Comparison of ENCODE assay signal across 24 mouse cellular contexts in genomic region chr7:105747776-105748175, GRCm38 (mm10). TPM values are rescaled to one million over a fixed set of nuclear protein-coding genes. Genes with fewer than 3 reads are reported as not detected.
"Had no signal": no experiment of that assay in that cellular context is flagged by ENCODE, and none has a peak within 500 bp of the region (broad histone marks: within the 10 kb centered on the region; RNA-seq: fewer than 3 reads in every experiment).

No protein-coding gene starts in this region.

- H3K4me3 ChIP-seq: embryonic facial prominence, embryonic 10.5 days; embryonic facial prominence, embryonic 12.5 days; embryonic facial prominence, embryonic 13.5 days; embryonic facial prominence, embryonic 15.5 days; erythroblast, embryonic 14.5 days; forebrain, embryonic 10.5 days; forebrain, embryonic 12.5 days; forebrain, embryonic 13.5 days; forebrain, embryonic 15.5 days; gastrocnemius, adult 2 months; heart, adult 2 months had no signal

- H3K27me3 ChIP-seq: embryonic facial prominence, embryonic 12.5 days; embryonic facial prominence, embryonic 13.5 days; embryonic facial prominence, embryonic 15.5 days; forebrain, embryonic 12.5 days; forebrain, embryonic 13.5 days; forebrain, embryonic 15.5 days had no signal

- H3K9me3 ChIP-seq: embryonic facial prominence, embryonic 10.5 days; embryonic facial prominence, embryonic 12.5 days; embryonic facial prominence, embryonic 13.5 days; embryonic facial prominence, embryonic 15.5 days; forebrain, embryonic 10.5 days; forebrain, embryonic 12.5 days; forebrain, embryonic 13.5 days; forebrain, embryonic 15.5 days had no signal

- H3K27ac ChIP-seq: embryonic facial prominence, embryonic 10.5 days; embryonic facial prominence, embryonic 12.5 days; embryonic facial prominence, embryonic 13.5 days; embryonic facial prominence, embryonic 15.5 days; forebrain, embryonic 10.5 days; forebrain, embryonic 12.5 days; forebrain, embryonic 13.5 days; forebrain, embryonic 15.5 days; gastrocnemius, adult 2 months; heart, adult 2 months had no signal

- DNase-seq: cerebellum, adult 2 months; cerebellum, adult 8-10 months; cerebellum, adult 9-10 months; cerebellum, postnatal 14 days; cerebellum, postnatal 25 days; cerebellum, postnatal 36 days; embryo, embryonic 11 days; forebrain, postnatal 0 days; gastrocnemius, adult 2 months; gastrocnemius, postnatal 10 days; gastrocnemius, postnatal 14 days; gastrocnemius, postnatal 25 days; gastrocnemius, postnatal 36 days; heart, adult 2 months had no signal

RNA-seq across cellular contexts. Expression of gene Dchs1, which starts 39.7 kb away (rescaled TPM):
- total RNA-seq: granulocyte monocyte progenitor cell, adult 5-6 weeks had no signal
- polyA plus RNA-seq: erythroblast, embryonic 14.5 days had no signal
